Mouse (Mus musculus) stomach, embryonic 15.5 days (tissue): Measurements from ENCODE around the gene Cisd3. TPM values are rescaled to one million over a fixed set of nuclear protein-coding genes. Genes with fewer than 3 reads are reported as not detected.
"Not testable (repeated sequence)": the region's sequence is repeated elsewhere in the genome, so short reads cannot be mapped to it uniquely, and the experiment has no call there.

Source experiments
- ATAC-seq: fragments of 200-750 bp; cut with Nextera tagmentation; 2 replicates; pipeline ENCODE4 v1.8.0; 2017; ENCODE audit warnings: low read depth, moderate number of reproducible peaks, moderate TSS enrichment; ENCODE audit not compliant: insufficient read depth, low FRiP score
- H3K27ac ChIP-seq: fragments of 300-500 bp; sonication (generic); 2 replicates; pipeline ENCODE4 v1.5.1; 2015; ENCODE audit warnings: mild to moderate bottlenecking, inconsistent platforms
- H3K27me3 ChIP-seq: fragments of 300-500 bp; sonication (generic); replicated peaks from 2 replicates; pipeline ENCODE4 v1.6.1; 2015; ENCODE audit warnings: inconsistent platforms
- H3K36me3 ChIP-seq: fragments of 300-500 bp; sonication (generic); 2 replicates; pipeline ENCODE4 v1.6.1; 2015; ENCODE audit warnings: inconsistent platforms
- H3K4me1 ChIP-seq: fragments of 300-500 bp; sonication (generic); 2 replicates; pipeline ENCODE4 v1.6.1; 2015; ENCODE audit warnings: inconsistent platforms
- H3K4me2 ChIP-seq: fragments of 300-500 bp; sonication (generic); 2 replicates; pipeline ENCODE4 v1.6.1; 2015; ENCODE audit warnings: mild to moderate bottlenecking, inconsistent platforms
- H3K4me3 ChIP-seq: fragments of 300-500 bp; sonication (generic); replicated peaks from 2 replicates; pipeline ENCODE4 v1.5.1; 2015; ENCODE audit warnings: inconsistent platforms
- H3K9ac ChIP-seq: fragments of 300-500 bp; sonication (generic); 2 replicates; pipeline ENCODE4 v1.6.1; 2015; ENCODE audit warnings: inconsistent platforms
- H3K9me3 ChIP-seq: fragments of 300-500 bp; sonication (generic); 2 replicates; pipeline ENCODE4 v1.6.1; 2016; ENCODE audit warnings: inconsistent platforms
- WGBS: fragments of 180-500 bp; shearing (Covaris S2); methylation state at CpG from one replicate; pipeline ENCODE4 v1.1.7; 2015; 5-methylcytosine and 5-hydroxymethylcytosine counted together
- polyA plus RNA-seq: library from polyadenylated mRNA; unstranded; fragments of >200 nt; fragmentation: Nextera tagmentation; extraction: Ambion mirVana; gene quantifications from 2 replicates; pipeline ENCODE4 v1.2.1, GENCODE M21; 2015

Gene Cisd3
- polyA plus RNA-seq, 1 experiment from 2014 or later: 37.2 TPM

DNA sequence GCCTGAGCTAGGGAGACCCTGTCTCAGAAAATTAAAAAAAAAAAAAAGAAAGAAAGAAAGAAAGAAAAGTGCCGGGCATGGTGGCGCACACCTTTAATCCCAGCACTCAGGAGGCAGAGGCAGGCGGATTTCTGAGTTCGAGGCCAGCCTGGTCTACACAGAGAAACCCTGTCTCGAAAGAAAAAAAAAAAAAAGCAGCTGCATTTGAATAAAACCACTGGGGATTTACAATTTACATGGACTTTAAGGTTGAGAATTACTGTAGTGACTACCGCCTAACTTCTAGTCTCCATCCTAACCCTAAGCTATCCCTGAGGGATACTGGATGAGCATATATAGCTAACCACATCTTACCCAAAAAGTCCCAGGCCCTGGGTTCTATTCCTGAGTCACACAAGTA is 27.7 kb upstream of the Cisd3 start:
- peaks cover 29% of the 10 kb centered on the region for H3K4me1 ChIP-seq
- not testable (repeated sequence) for H3K9ac ChIP-seq, H3K36me3 ChIP-seq, H3K27me3 ChIP-seq, H3K27ac ChIP-seq, H3K4me3 ChIP-seq, H3K9me3 ChIP-seq, H3K4me2 ChIP-seq, ATAC-seq
- 90% methylated on average over 6 of the region's 6 CpGs for WGBS

DNA sequence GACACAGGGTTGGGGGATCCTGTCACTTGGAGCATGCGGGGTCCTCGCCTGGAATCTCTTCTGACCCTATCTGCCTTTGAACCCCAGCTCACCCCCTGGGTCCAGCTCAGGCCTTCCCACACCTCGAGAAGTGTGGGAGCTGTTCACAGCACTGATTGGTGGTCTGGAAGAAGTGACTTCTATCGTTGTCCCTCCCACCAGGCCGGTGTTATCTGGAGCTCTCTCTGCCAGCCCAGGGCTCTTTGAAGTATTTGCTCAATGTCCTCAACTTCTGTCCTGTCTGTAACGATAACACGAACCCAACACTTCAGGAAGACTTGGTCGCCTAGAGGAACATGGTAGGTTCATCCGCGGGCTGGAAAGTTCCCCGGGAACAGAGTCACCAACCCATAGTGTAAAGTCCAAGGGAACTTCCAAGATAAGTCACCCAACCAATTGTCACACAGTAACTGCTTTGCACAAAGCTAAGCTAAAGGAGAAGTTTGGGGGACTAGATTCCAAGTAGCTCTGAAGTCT is 26.8 kb upstream of the Cisd3 start:
- Histone ChIP-seq H3K9ac (no peak overlapping the region), H3K27me3 (peaks cover 10% of the 10 kb centered on the region; the same call in 1 of the 2 replicates), H3K9me3 (no peaks in the 10 kb centered on the region), H3K4me1 (peaks cover 29% of the 10 kb centered on the region), H3K27ac (no peak overlapping the region), H3K4me2 (peak overlapping the region; percentile 84), H3K4me3 (peak overlapping the region; percentile 78), H3K36me3 (no peaks in the 10 kb centered on the region)
- no peak for ATAC-seq
- WGBS: 56% methylated on average over 11 of the region's 11 CpGs

DNA sequence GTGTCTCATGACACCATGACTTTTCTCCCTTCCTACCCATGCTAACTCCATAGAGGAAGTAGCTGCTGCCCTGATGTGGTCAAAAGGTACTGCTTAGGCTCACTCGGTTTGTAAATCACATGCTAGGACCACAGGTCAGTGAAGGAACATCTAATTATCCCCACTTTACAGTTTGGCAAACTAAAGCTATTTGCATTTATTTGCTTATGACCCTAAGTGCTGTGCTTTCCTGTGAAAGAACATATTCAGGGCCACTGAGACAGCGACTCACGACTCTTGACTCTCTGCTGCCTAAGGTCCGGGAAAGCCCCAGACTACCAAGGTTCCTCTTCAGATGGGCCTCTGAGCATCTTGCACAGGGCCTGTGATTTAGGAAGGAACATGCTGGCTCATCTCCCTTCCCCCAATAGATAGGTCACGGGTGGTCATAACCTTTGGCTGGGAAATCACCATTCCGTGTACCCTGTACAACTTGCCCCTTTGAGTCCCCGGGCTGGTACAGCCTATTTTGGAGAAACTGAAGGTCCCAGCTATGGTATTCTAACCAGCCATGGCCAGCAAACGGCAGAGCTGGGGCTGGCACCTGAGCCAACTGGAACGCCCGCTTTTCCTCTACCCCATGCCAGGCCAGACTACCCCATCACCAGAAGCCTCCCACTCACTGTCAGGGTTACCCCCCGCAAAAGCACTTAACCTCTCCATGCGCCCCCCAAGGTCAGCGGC is 26.2 kb upstream of the Cisd3 start:
- Histone ChIP-seq H3K9ac (peak overlapping the region; percentile 81), H3K27ac (peak overlapping the region; percentile 86), H3K4me1 (peaks cover 33% of the 10 kb centered on the region), H3K27me3 (peaks cover 10% of the 10 kb centered on the region; the same call in 1 of the 2 replicates), H3K9me3 (no peaks in the 10 kb centered on the region), H3K4me2 (peak overlapping the region; percentile 84), H3K36me3 (no peaks in the 10 kb centered on the region), H3K4me3 (peak overlapping the region; percentile 78)
- 10% methylated on average over 13 of the region's 13 CpGs for WGBS
- no peak for ATAC-seq

DNA sequence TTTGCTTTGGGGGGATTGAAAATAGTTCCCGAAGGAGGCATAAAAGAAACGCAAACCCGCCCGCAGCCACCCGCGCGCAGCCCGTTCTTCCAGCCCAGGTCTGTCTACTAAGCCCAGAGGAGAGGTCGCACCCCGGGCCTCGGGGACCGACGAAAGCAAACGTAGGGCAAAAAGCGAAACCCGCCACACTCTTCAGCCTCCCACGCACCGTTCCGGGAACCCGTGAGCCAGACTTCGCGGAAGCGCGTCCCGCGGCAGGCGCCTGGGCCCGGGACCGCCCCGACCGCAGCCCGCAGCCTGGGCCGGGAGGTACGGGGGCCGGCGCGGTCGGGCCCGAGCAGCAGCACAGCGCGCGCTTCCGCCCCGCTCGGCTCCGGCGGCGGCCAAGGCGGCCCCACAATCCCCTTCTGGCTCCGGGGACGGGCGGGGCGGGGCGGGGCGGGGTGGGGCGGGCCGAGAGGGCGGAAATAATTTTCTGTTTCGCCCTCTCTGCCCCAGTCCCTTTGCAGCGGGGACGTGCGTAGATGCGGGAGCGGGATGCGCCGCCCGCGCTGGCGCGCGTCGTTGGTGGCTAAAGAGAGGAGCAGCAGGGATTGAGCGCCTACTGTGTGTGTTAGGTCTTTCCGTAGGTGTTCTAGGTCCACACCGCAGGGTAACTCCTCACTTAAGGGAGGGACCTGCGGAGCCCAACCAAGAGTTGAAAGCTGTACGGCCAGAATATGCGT is 25.5 kb upstream of the Cisd3 start:
- peak overlapping the region; percentile 81 for H3K9ac ChIP-seq
- peaks cover 10% of the 10 kb centered on the region; the same call in 1 of the 2 replicates for H3K27me3 ChIP-seq
- WGBS: under 1% methylated on average over 70 of the region's 78 CpGs
- peak overlapping the region; percentile 78 for H3K4me3 ChIP-seq
- H3K4me1 ChIP-seq: peaks cover 37% of the 10 kb centered on the region
- peak; percentile 79 for ATAC-seq
- H3K36me3 ChIP-seq: no peaks in the 10 kb centered on the region
- H3K27ac ChIP-seq: peak overlapping the region; percentile 86
- H3K4me2 ChIP-seq: peak overlapping the region; percentile 84
- no peaks in the 10 kb centered on the region for H3K9me3 ChIP-seq

DNA sequence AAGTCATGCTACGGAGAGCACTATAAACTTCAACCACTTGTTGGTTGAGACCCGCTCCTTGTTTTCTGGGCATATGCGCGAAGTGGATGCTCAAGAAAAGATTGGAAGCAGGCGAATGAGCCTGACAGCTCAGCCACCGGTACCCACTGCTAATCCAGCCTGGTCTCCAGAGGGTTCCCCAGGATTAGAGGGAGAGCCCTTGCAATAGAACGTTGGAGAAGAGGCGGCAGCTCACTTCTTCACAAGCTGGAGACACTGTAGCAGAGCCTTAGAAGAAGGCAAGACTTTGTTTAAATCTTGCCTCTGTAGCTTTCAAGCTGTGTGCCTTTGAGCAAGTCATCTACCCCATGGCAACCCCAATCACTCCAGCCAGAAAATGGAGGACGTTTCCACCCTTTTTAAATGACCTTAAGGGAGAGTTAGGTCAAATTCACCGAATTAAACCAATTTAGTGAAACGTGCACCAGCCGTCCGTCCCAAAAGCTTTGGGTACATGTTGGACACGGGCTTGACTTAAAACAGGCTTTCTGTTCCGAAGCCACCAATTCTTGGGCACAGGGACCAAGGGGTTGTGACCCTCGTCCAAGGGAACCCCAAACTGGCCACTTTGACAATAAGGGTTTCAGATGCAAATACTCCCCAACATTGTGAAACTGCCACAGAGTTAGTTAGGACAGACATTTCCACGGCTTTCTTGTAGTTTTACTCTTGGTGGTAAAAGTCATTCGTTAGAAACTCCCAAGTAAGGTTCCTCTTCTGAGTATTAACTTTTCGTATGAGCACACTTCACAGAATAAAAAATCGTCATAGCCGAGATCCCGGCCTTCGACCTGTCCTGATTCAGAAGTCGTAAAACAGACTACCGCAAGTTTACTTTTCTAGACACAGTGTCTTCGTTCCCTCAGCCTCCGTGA is 24.6 kb upstream of the Cisd3 start:
- no peaks in the 10 kb centered on the region for H3K9me3 ChIP-seq
- no peak for ATAC-seq
- H3K4me2 ChIP-seq: peak overlapping the region; percentile 84
- 6% methylated on average over 27 of the region's 27 CpGs for WGBS
- H3K4me1 ChIP-seq: peaks cover 37% of the 10 kb centered on the region
- peak overlapping the region; percentile 25; the same call in 1 of the 2 replicates for H3K9ac ChIP-seq
- peak overlapping the region; percentile 78 for H3K4me3 ChIP-seq
- H3K36me3 ChIP-seq: peaks cover 8% of the 10 kb centered on the region; the same call in 1 of the 2 replicates
- peaks cover 10% of the 10 kb centered on the region; the same call in 1 of the 2 replicates for H3K27me3 ChIP-seq
- H3K27ac ChIP-seq: peak overlapping the region; percentile 90

DNA sequence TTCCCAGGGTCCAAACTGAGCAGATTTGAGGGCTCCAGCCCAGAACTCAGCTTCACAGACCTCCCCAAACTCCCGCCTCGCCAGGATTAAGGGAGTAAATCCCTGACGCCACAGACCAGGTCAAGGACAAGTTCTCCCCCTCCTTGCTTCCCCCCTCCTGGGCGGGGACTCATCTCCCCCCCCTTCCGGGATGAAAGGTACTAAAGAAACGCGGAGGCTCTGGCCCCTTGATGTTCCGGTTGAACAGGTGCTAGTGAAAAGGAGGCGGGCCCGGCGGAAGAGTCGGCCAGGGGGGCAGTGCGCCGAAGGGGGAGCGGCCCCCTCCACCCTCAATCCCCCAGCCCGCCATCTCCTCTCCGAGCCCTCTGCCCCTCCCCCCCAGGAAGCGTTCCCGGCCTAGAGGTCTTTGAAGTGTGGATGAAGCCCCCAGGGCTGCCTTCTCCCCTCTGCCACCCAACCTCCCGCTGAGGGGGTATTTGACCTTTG is 23.9 kb upstream of the Cisd3 start:
- ATAC-seq: no peak
- H3K9me3 ChIP-seq: no peaks in the 10 kb centered on the region
- H3K4me3 ChIP-seq: peak overlapping the region; percentile 78
- H3K27ac ChIP-seq: peak overlapping the region; percentile 90
- H3K4me1 ChIP-seq: peaks cover 37% of the 10 kb centered on the region
- WGBS: under 1% methylated on average over 17 of the region's 20 CpGs
- peak overlapping the region; percentile 84 for H3K4me2 ChIP-seq
- H3K36me3 ChIP-seq: peaks cover 15% of the 10 kb centered on the region; the same call in 1 of the 2 replicates
- peak overlapping the region; percentile 29; the same call in 1 of the 2 replicates for H3K9ac ChIP-seq
- H3K27me3 ChIP-seq: peaks cover 10% of the 10 kb centered on the region; the same call in 1 of the 2 replicates

DNA sequence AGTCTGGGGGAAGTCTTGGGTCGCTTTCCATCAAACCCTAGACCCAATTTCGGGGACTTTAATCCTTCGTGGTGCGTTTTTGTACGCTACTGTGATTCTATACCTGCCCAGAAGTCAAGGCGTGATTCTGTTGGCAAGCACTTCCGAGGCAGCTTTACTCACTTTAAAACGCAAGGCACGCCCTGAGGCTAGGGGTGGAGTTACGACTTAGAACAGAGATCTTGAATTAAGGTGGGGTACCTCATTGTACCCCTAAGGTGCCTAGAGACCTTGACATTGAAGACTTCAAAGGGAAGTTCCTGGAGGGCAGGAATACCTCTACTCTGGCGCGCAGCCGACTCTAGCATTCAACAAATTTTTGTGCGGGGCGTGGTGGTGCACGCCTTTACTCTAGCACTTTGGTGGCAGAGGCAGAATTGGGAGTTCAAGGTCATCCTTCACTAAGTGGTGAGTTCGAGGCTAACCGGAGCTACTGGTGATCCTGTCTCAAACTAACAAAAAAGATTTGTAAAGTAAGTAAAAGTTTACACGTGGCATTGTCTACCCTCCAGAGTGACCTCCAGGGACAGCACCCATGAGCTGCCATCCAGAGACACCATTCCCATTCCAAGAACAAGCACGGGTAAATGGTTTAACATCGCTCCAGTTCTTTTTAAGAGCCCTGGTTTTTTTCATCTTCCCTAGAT is 23.3 kb upstream of the Cisd3 start:
- peaks cover 37% of the 10 kb centered on the region for H3K4me1 ChIP-seq
- 2% methylated on average over 21 of the region's 21 CpGs for WGBS

DNA sequence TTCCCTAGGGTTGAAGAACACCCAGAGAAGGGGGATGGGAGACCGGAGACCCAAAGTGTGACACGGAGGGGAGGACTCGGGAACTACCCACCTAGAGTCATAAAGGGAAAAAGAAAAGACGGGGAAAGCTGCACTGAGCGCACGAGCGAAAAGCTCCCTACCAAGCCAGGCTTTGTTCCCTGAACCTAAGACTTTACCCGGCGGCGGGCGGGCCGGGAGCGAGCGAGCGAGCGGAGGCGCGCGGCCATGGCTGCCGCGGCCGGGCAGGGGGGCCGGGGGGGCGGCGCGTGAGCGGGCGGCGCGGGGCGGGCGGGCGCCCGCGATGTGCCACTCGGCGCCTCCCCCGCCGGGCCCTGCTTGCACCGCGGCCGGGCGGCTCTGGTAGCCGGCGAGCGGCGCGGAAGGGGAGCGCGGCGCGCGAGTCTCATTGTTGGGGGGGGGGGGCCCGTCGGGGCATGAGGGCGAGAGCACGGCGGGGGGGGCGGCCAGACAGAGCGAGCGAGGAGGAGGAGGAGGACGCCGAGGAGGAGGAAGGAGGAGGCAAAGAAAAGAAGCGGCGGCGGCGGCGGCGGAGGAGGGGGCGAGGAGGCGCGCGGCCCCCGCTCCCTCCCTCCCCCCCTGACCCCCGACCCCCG is 22.6 kb upstream of the Cisd3 start, which contains the start of gene Mllt6:
Gene Mllt6 (plus strand): TSS at position 522 of the 635 bp plus-strand sequence.
- Histone ChIP-seq H3K4me3 (peak within 1 kb of the TSS; percentile 78), H3K4me2 (peak within 1 kb of the TSS; percentile 84), H3K9ac (peak within 1 kb of the TSS; percentile 65), H3K27me3 (peaks cover 10% of the 10 kb centered on the region; the same call in 1 of the 2 replicates), H3K4me1 (peaks cover 37% of the 10 kb centered on the region), H3K27ac (peak within 1 kb of the TSS; percentile 90), H3K36me3 (peaks cover 16% of the 10 kb centered on the region), H3K9me3 (no peaks in the 10 kb centered on the region)
- WGBS: under 1% methylated on average over 50 of the region's 76 CpGs
- peak; percentile 24; the same call in 1 of the 2 replicates for ATAC-seq

More for the DNA sequence above, 23.3 kb upstream of the Cisd3 start:
- H3K9me3 ChIP-seq: no peaks in the 10 kb centered on the region
- peak overlapping the region; percentile 90 for H3K27ac ChIP-seq
- H3K9ac ChIP-seq: peak overlapping the region; percentile 65; the same call in 1 of the 2 replicates
- peaks cover 15% of the 10 kb centered on the region for H3K36me3 ChIP-seq
- no peak for ATAC-seq
- H3K4me3 ChIP-seq: peak overlapping the region; percentile 78
- H3K4me2 ChIP-seq: peak overlapping the region; percentile 84
- peaks cover 10% of the 10 kb centered on the region; the same call in 1 of the 2 replicates for H3K27me3 ChIP-seq

DNA sequence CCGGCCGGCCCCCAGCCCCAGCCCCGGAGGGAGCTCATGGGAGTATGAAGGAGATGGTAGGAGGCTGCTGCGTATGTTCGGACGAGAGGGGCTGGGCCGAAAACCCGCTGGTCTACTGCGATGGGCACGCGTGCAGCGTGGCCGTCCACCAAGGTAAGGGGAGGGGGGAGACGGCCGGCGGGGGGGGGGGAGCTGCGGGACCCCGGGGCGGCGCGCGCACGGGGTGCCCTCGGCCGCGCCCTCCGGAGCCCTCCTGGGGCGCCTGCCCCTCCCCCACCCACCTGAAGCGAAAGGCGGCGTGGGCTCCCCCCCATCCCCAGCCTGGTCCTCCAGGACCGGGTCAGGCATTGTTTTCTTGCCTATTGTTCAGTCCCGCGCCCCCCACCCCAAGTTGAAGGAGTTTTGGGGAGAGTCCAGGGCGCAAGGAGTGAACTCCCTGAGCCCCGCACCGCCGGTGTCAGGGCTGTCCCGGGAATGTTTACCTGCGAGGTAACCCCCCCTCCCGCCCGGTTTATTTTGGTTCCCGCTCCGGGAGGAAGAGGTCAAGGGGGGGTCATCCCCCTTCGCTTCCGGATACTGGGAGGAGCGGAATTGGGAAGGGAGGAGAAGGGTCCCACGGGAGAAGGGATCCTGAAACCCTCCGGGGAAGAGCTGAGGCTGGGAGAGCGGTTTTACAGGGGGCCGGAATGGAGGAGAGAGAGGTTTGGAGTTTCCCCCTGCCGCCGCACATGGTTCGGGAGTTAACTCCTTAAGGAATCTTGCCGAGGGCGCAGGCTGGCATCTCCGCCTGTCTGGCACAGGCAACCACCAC is 21.9 kb upstream of the Cisd3 start:
- H3K9ac ChIP-seq: peak overlapping the region; percentile 65
- peaks cover 22% of the 10 kb centered on the region for H3K36me3 ChIP-seq
- WGBS: under 1% methylated on average over 39 of the region's 57 CpGs
- H3K9me3 ChIP-seq: no peaks in the 10 kb centered on the region
- H3K4me1 ChIP-seq: peaks cover 42% of the 10 kb centered on the region
- peak overlapping the region; percentile 78 for H3K4me3 ChIP-seq
- ATAC-seq: no peak
- H3K27ac ChIP-seq: peak overlapping the region; percentile 90
- H3K27me3 ChIP-seq: peaks cover 10% of the 10 kb centered on the region; the same call in 1 of the 2 replicates
- peak overlapping the region; percentile 84 for H3K4me2 ChIP-seq
